Mouse (Mus musculus): ENCODE measurements at regions not wholly inside any gene's neighbourhood (a gene's known extent, or its start where the extent isn't known, plus 50 kb on each side); places are given as distances from the start of the nearest gene placed in this dataset.

- peak; percentile 24 for DNase-seq (ENCODE audit: low read depth)
Observed at GRCm38 (mm10) chr2:11853210-11853973, 75.7 kb downstream of the Ankrd16 start.

GRCm38 (mm10) chr2:11869983-11870382 lies 92.3 kb downstream of the Ankrd16 start:
- DNase-seq (ENCODE audit: low read depth) = peak; percentile 15

DNA sequence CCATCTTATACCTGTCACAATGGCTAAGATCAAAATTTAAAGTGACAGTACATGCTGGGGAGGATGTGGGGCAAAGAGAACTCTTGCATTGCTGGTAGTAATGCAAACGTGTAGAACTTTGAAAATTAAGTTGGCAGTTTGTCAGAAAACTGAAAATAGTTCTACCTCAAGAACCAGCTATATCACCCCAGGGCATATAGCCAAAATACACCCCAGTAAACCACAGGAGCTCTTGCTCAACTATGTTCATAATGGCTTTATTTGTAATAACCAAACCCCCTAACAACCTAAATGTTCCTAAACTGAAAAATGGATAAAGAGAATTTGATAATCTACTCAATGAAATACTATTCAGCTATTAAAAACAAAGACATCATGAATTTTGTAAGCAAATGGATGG lies 102.3 kb downstream of the Ankrd16 start:
- DNase-seq (ENCODE audit: low read depth) = peak; percentile 53

DNA sequence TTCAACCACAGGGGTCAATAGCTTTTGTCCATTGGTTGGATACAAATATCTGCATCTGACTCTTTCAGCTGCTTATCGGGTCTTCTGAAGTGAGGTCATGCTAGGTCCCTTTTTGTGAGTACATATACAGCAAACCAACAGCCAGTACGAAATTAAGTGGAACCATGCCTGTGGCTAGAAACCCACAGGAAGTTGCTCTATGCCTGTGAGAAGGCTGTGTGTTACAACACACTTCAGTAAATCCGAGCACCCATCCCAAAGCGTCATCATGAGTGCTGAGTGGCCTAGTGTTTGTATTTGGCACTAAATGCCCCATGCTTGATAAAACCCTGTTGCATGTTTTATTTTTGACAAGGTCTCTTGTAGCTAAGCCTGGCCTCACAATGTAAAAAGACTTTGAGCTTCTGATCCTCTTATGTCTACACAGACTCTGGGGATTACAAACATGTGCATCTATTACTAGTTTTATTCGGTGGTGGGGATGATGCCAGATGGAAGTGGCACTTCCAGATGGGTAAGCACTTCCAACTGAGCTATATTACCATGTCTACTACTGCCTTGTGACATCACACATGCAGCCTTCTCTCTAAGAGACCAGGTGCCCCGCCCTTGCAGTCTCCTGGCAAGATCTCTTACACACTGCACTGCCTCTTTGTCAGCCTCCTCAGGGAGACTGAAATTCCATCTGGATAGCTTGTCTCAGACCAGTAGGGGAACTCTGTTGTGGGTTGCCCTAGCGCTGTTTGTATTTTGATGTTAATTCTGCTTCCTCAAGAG lies 117.3 kb downstream of the Ankrd16 start:
- peak; percentile 82 for DNase-seq (ENCODE audit: low read depth)

GRCm38 (mm10) chr2:11899698-11900660 lies 122.3 kb downstream of the Ankrd16 start:
- no peak for DNase-seq (ENCODE audit: low read depth)

GRCm38 (mm10) chr2:11914782-11915181 lies 137.1 kb downstream of the Ankrd16 start:
- peak; percentile 23 for DNase-seq (ENCODE audit: low read depth)

- no peak for DNase-seq (ENCODE audit: low read depth)
Observed at GRCm38 (mm10) chr2:11917373-11917772, 139.7 kb downstream of the Ankrd16 start.

DNA sequence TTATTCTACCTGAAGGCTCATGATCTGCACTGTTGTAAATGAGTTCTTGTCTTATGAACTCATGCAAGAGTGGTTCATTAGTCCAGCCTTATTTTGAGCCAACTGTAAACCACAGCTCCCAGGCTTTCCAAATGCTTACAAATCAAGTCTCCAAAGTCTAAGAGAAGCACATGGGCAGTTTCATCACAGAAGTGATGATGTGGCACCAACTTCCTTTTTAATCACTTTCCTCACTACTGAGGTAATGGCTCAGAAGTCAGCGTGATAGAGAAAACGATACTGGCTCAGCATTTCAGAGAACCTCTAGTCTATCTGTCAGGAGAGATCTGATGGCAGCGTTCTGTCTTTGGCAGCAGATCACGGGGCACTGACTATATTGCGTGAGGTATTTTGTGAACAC lies 140.4 kb downstream of the Ankrd16 start:
- DNase-seq (ENCODE audit: low read depth) = peak; percentile 25

DNA sequence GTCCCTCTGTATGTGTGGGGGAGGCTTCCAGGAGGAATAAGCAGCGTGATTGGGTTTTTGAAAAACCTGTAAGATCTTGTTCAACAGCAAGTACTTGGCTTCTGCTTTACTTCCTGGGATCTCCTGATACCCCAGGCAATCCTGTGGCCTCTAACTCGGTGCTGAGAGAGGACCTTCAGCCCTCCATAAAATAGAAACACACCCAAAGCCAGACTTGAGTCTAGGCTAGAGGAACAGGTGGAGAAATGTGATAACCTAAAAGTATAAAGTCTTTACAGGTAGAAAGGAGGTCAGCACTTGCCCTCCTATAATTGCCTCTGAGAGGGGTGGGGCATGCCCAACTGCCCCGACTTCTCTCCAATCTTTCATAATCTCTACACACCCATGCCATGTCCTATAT lies 183.1 kb downstream of the Ankrd16 start:
- DNase-seq (ENCODE audit: low read depth) = no peak

DNA sequence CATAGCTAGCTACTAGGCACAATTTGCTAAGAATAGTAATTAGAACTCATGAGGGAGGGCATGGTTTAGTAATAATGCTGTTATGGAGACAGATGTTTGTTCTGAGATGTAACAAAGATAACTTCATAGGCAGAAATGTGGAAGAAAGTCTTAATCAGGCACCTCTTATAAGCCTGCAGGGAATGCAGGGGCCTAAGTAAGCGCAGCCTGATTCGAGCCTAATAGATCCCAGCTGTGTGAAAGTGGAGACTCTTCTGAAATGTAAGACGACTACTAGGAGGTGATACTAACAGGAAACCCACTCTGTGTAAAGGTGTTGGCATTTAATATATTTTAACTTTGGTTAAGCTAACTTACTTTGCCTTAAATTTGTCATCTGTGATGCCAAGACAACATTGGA lies 187.7 kb downstream of the Ankrd16 start:
- no peak for DNase-seq (ENCODE audit: low read depth)

GRCm38 (mm10) chr2:11967001-11967400 lies 189.3 kb downstream of the Ankrd16 start:
- DNase-seq (ENCODE audit: low read depth) = no peak

GRCm38 (mm10) chr2:11971972-11972371 lies 194.3 kb downstream of the Ankrd16 start:
- DNase-seq (ENCODE audit: low read depth) = peak; percentile 10

DNA sequence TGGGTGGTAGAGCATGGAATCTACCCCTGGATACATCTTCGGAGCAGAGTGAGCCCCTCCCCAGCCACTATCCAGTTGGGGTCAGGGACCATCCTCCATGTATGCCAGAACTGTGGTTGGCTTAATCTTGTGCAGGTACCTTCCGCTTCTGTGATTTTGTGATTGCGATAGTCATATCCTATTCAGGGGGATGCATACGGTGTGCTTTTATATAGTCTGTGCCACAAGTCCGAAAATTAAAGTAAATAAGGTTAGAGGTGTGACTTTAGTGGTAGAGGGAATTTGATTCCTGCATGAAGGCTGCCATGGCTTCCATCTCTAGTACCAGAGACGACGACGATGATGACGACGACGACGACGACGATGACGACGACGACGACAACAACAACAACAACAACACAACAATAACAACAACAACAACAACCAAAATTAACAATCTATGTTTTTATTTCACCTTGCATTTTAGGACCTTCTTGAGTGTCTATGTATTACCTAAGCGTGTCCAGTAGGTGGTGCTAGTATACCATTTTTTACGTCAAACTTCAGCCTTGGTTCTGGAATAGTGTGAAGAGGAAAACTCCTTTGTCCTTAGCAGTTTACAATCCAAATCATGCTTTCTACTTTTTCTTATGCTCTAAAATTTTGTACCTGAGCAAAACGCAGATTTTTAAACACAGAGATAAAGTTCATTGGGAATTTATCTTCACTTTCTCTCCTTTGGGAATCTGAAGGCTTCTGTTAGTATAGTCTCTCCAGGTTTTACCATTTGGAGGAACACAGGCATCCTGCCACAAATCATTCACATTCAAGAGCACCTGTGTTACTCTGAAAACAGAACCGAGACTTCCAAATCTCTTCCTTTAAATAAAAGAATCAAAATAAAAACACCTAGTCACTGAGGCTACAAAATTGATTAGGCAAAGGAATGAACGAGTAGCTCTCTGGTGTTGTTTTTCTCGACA lies 224.5 kb downstream of the Ankrd16 start:
- peak; percentile 70 for DNase-seq (ENCODE audit: low read depth)

- peak; percentile 5 for DNase-seq (ENCODE audit: low read depth)
Observed at GRCm38 (mm10) chr2:12004330-12004729, 226.7 kb downstream of the Ankrd16 start.

DNA sequence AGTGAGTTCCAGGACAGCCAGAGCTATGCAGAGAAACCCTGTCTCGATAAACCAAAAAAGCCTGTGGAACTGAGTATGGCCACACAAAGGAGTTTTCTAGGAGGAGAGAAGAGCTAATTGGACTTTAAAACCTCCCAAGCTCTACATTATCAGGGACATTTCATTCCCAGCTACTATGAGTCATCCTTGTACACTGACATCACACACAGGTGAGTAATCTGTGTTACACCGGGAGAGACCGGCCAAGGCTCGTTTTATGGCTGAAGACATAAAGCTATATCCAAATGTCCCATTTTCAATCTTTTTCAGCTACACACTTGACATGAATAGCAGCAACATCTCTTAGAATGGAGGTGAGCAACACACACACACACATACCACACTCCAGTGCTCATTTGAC lies 229.5 kb downstream of the Ankrd16 start:
- no peak for DNase-seq (ENCODE audit: low read depth)

DNA sequence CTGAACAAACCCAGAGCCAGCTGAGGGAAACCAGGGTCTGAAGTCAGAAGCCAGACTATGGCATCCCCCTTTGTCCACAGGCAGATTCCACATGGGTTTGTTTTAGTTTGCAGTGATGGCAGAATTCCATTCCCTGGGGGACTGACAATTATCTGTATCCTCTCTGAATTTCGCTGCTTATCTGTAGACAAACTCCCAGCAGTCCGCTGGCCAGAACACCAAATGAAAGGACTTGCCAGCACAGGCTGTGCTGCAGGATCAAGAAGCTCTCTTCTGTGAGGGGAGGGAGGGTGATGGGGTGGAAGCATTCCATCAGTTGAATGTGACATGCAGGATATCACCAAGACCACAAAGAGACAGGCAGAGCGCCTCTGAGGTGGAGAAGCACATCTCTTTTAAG lies 233.8 kb downstream of the Ankrd16 start:
- DNase-seq (ENCODE audit: low read depth) = no peak

DNA sequence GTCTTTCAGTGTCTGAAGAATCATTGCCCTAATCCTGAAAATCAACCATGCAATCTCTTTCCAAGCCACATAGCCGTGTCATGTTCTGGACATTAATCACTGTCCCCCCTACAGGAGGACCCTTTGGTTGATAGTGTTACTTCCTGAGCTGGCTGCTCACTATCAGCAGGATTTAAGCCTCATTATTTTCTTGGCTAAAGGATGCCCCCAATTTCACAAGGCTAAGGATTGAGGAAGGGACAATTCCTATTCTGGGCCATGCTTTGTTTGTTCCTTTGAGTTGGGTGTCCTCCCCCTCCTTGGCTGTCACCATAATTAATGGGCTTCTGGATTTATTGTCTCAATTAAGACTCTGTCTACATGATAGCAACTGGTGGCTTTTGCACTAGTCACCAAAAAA lies 241.9 kb downstream of the Ankrd16 start:
- DNase-seq (ENCODE audit: low read depth) = no peak

DNA sequence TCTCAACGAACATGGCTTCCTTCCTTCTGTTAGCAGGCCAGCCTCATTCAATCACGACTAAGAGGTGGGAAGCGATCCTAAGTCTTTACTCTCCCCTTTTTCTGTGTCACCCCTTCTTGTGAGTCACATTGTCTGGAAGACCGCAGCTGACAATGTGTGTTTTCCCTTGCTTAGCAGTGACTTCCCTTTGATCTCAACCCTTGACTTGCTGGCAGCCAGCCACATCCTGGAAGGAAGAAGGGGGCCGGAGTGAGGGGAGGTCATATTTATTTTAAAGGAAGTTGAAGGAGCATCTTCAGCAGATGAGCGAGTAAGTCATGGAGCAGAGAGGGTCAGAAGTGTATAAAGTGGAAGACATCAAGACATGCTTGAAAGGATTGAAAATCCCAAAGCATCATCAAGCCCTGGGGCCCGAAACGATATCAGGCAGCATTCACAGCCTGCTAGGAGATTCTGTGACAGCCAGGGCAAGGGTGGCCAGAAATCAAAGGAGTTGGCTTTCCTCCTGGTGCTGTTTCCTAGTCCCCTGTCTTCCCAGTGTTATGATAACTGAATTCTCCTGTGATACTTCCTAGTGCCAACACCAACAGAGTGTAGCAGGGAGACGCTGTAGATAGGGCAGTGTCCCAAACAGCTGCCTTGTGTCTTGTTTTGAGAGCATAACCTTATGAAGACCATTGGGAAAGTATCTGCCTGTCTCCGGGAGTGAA lies 245.9 kb downstream of the Ankrd16 start:
- no peak for DNase-seq (ENCODE audit: low read depth)

GRCm38 (mm10) chr2:12026220-12026619 lies 248.5 kb downstream of the Ankrd16 start:
- DNase-seq (ENCODE audit: low read depth) = no peak

Data from 416B (cell line).